Mouse (Mus musculus) left cerebral cortex, postnatal 14 days (tissue): ENCODE data around the gene Rubcn. TPM values are rescaled to one million over a fixed set of nuclear protein-coding genes. Genes with fewer than 3 reads are reported as not detected.

Experiments used
- DNase-seq, 2 experiments: peaks; one replicate each; pipeline ENCODE4 v3.0.0; 2021 to 2022; ENCODE audit warnings: low spot score in 2 of 2, mixed read lengths in 1 of 2
- intact Hi-C: fragments of 180-260 bp; cut with DNase I; formaldehyde crosslinking; loops from one replicate; pipeline ENCODE4 v1.15.1; 2025
- total RNA-seq, 2 experiments: library from RNA; stranded (reverse); gene quantifications; 2 replicates each; pipeline ENCODE4 v1.2.3; 2021

Rubcn gene
- total RNA-seq, 2 experiments from 2014 or later: 59.4 to 61.4 TPM

- DNase-seq: no peak
- intact Hi-C loops: loop anchor here (5.0 kb wide), 1 partner anchor 51 kb away; the partner anchor contains the start of genes Fyttd1 and Rubcn
Observed at GRCm38 (mm10) chr16:32826521-32826920, 51.0 kb downstream of the Rubcn start.

GRCm38 (mm10) chr16:32825380-32825779 lies 52.2 kb downstream of the Rubcn start:
- intact Hi-C loops: loop anchor here (5.0 kb wide), 1 partner anchor 52 kb away; the partner anchor contains the start of genes Fyttd1 and Rubcn
- DNase-seq: no peak

- DNase-seq: no peak
- intact Hi-C loops: no loop called here
Observed at GRCm38 (mm10) chr16:32824061-32824460, 53.5 kb downstream of the Rubcn start.

GRCm38 (mm10) chr16:32823487-32823886 lies 54.1 kb downstream of the Rubcn start:
- DNase-seq: no peak
- intact Hi-C loops: no loop called here

- no peak for DNase-seq
- intact Hi-C loops: no loop called here
Observed at GRCm38 (mm10) chr16:32822881-32823280, 54.7 kb downstream of the Rubcn start.

- intact Hi-C loops: no loop called here
- no peak for DNase-seq
Observed at GRCm38 (mm10) chr16:32822450-32822827, 55.1 kb downstream of the Rubcn start.

GRCm38 (mm10) chr16:32821772-32822449 lies 55.7 kb downstream of the Rubcn start:
- DNase-seq: no peak
- intact Hi-C loops: no loop called here

- intact Hi-C loops: loop anchor here (10.0 kb wide), 2 partner anchors 196 to 226 kb away; no protein-coding TSS in a partner anchor
- DNase-seq: no peak
Observed at GRCm38 (mm10) chr16:32818441-32818840, 59.1 kb downstream of the Rubcn start.

- DNase-seq: no peak
- intact Hi-C loops: loop anchor here (10.0 kb wide), 2 partner anchors 197 to 227 kb away; no protein-coding TSS in a partner anchor
Observed at GRCm38 (mm10) chr16:32818036-32818435, 59.5 kb downstream of the Rubcn start.

GRCm38 (mm10) chr16:32815160-32815605 lies 62.4 kb downstream of the Rubcn start:
- intact Hi-C loops: loop anchor here (10.0 kb wide), 2 partner anchors 200 to 230 kb away; no protein-coding TSS in a partner anchor
- no peak for DNase-seq

- intact Hi-C loops: loop anchor here (5.0 to 10.0 kb wide), 4 partner anchors 53 to 230 kb away; no protein-coding TSS in a partner anchor
Observed at GRCm38 (mm10) chr16:32814539-32814938, 63.0 kb downstream of the Rubcn start.

GRCm38 (mm10) chr16:32813771-32814170 lies 63.8 kb downstream of the Rubcn start:
- no peak for DNase-seq
- intact Hi-C loops: loop anchor here (5.0 to 10.0 kb wide), 4 partner anchors 54 to 231 kb away; no protein-coding TSS in a partner anchor

More at GRCm38 (mm10) chr16:32814539-32814938, 63.0 kb downstream of the Rubcn start:
- peak in 1 of 2 experiments; percentile 24 for DNase-seq

- intact Hi-C loops: loop anchor here (5.0 to 10.0 kb wide), 4 partner anchors 54 to 231 kb away; no protein-coding TSS in a partner anchor
Observed at GRCm38 (mm10) chr16:32813362-32813761, 64.2 kb downstream of the Rubcn start.

GRCm38 (mm10) chr16:32812888-32813361 lies 64.6 kb downstream of the Rubcn start:
- DNase-seq: peak; percentile 80 to 88
- intact Hi-C loops: loop anchor here (5.0 to 10.0 kb wide), 4 partner anchors 54 to 232 kb away; no protein-coding TSS in a partner anchor

More at GRCm38 (mm10) chr16:32813362-32813761, 64.2 kb downstream of the Rubcn start:
- no peak for DNase-seq

- DNase-seq: no peak
- intact Hi-C loops: loop anchor here (5.0 to 10.0 kb wide), 4 partner anchors 57 to 234 kb away; no protein-coding TSS in a partner anchor
Observed at GRCm38 (mm10) chr16:32810321-32810720, 67.2 kb downstream of the Rubcn start, which contains the start of gene Smbd1. Smbd1 (minus strand) TSS chr16:32810477.

- DNase-seq: no peak
- intact Hi-C loops: no loop called here
Observed at GRCm38 (mm10) chr16:32807408-32808185, 70.0 kb downstream of the Rubcn start.

- intact Hi-C loops: no loop called here
- no peak for DNase-seq
Observed at GRCm38 (mm10) chr16:32805151-32805550, 72.4 kb downstream of the Rubcn start.

- intact Hi-C loops: no loop called here
Observed at GRCm38 (mm10) chr16:32803901-32804300, 73.7 kb downstream of the Rubcn start.

GRCm38 (mm10) chr16:32803252-32803853 lies 74.2 kb downstream of the Rubcn start:
- DNase-seq: peak; percentile 49 to 62
- intact Hi-C loops: no loop called here

More at GRCm38 (mm10) chr16:32803901-32804300, 73.7 kb downstream of the Rubcn start:
- DNase-seq: no peak
